Mouse (Mus musculus) large intestine, adult 2 months (tissue): ENCODE data around the gene Cops6. TPM values are rescaled to one million over a fixed set of nuclear protein-coding genes. Genes with fewer than 3 reads are reported as not detected.

ENCODE experiments used
- DNase-seq: peaks from one replicate; pipeline ENCODE4 v3.0.0-alpha.2; 2012; ENCODE audit warnings: low read depth, low spot score
- WGBS: fragments of 180-500 bp; shearing (Covaris S2); methylation state at CpG from one replicate; pipeline ENCODE4 v1.1.7; 2018; 5-methylcytosine and 5-hydroxymethylcytosine counted together
- polyA plus RNA-seq: library from polyadenylated mRNA; depleted of rRNA; stranded (reverse); fragments of >200 nt; gene quantifications from 2 replicates; pipeline ENCODE4 v1.2.3, GENCODE M21; 2012; rRNA removed

Gene Cops6
- 97.2 and 105 TPM in 2 replicates for polyA plus RNA-seq

- DNase-seq: peak; percentile 73
- WGBS: under 1% methylated on average over 42 of the region's 42 CpGs
These were observed at the start of gene Cops6 for GRCm38 (mm10) chr5:138160842-138161665. TSS of gene Cops6 (plus strand) at chr5:138161071.

DNA sequence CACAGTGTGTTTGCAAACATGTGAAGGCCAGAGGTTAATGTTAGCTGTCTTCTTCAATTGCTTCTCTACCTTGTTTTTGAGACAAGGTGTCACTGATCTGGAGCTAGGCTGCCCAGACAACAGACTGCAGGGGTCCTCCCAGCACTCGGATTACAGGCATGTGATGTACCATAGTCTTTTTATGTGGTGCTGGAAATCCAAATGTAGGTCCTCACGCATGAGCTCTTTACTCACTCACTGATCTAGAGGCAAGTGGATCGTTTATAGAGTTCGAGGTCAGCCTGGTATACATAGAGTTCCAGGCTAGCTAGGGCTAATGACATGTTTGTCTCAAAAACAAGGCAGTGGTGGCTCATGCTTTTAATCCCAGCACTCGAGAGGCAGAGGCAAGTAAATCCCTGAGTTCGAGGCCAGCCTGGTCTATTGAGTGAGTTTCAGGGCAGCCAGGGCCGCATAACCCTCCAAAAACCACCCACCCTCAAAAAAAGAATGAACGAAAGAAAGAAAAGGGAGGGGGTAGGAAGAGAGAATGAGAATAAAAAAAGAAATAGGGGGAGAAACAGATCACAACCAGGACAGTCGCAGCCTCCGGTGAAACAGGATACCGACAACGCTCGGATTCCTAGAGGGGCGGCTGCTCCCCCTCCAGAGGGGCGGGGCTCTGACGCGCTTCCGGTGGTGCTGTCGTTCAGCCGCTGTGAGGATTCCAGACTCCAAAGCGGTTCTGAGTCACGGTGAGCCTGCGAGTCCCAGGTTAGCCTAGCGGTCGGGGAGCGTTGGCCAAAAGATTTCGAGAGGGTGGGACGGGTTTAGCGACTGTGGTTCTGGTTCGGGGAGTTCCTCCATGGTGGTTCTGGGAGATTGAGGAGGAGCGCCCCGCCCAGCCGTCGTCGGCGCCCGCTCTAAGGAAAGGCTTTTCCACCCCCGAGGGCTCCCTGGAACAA, 44.3 kb upstream of the Cops6 start, which contains the start of gene Zscan21:
Gene Zscan21 (plus strand): TSS at position 649 of the 944 bp plus-strand sequence.
- peak; percentile 70 for DNase-seq
- WGBS: 6% methylated on average over 38 of the region's 38 CpGs

GRCm38 (mm10) chr5:138117199-138118015, 43.5 kb upstream of the Cops6 start:
- no peak for DNase-seq
- WGBS: 2% methylated on average over 16 of the region's 16 CpGs

- 37% methylated on average over 3 of the region's 3 CpGs for WGBS
- DNase-seq: no peak
These were observed 42.8 kb upstream of the Cops6 start for GRCm38 (mm10) chr5:138118041-138118440.

DNA sequence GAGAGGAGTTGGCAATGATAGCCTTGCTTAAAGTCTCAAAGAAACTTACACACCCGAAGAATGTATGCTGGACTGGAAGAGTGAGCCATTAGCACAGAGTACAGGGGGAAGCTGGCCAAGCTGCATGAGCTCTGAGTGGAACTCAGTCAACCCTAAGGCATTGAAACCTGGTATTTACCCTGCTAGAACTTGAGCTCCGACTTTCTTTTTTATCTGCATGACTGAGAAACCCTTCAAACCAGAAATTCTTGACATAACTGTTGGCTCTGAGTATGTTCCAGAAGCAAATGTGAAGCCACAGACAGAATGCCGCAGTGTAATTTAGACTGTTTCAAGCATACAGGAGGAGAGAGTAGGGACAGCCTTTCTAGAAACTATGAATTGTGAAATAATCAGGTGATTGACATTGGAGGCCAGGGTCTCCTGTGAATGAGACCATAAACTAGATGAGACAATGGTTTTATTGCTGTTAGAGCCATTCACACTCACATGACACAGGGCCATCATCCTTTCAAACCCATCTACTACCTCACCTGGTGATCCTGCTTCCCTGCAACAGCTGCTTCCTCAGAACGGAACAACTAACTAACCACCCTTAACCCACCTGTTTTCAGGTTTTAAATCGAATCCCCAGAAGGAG, 28.3 kb upstream of the Cops6 start:
- 64% methylated on average over 5 of the region's 5 CpGs for WGBS
- DNase-seq: no peak

GRCm38 (mm10) chr5:138137257-138137656, 23.6 kb upstream of the Cops6 start:
- 58% methylated on average over 4 of the region's 4 CpGs for WGBS
- DNase-seq: no peak

- DNase-seq: no peak
- 49% methylated on average over 8 of the region's 8 CpGs for WGBS
These were observed 22.8 kb upstream of the Cops6 start for GRCm38 (mm10) chr5:138137935-138138549.

DNA sequence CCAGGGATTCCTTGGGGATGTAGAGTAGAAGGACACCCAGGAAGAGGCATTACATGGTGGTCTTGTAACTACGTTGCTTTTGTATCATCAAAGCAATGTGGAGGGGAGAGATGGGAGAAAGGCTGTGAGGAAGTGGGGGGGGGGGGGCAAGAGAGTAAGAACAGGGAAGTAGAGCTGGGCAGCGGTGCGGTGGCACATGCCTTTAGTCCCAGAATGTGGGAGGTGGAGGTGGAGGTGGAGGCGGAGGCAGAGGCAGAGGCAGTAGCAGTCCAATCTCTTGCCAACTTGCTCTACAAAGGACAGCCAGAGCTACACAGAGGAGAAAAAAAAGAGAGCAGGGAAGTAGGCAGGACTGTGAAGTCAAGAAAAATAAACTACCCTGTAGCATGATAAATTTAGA, 22.3 kb upstream of the Cops6 start:
- DNase-seq: no peak
- 64% methylated on average over 4 of the region's 4 CpGs for WGBS

GRCm38 (mm10) chr5:138154390-138154789, 6.5 kb upstream of the Cops6 start:
- WGBS: 44% methylated on average over 3 of the region's 3 CpGs
- no peak for DNase-seq

DNA sequence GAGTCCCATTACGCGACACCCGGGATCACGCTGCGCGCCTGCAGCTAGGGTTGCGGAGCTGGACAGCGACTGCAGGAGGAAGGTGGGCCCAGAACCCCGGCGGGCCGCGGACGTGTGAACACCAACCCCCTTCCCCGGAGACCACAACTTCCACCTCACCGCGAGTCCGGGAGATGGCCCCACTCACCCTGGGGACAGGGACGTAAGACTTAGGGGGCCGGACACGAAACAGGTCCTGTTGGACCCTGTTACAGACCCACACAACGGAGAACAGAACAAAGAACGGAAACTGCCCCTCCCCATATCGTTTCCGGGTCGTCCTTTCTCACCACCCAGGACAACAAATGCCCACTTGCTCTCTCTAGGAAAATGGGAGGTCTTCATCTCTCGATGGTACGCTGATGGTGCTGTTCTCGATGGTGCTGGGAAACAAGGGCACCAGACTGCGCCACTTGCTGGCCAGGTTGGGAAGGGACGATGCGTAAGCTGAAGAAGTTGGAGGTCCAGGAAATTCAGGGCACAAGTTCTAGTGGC, 5.4 kb upstream of the Cops6 start, which contains the start of gene Zfp113:
Gene Zfp113 (minus strand): TSS at position 302 of the 534 bp plus-strand sequence.
- DNase-seq: peak; percentile 93
- under 1% methylated on average over 31 of the region's 31 CpGs for WGBS

DNA sequence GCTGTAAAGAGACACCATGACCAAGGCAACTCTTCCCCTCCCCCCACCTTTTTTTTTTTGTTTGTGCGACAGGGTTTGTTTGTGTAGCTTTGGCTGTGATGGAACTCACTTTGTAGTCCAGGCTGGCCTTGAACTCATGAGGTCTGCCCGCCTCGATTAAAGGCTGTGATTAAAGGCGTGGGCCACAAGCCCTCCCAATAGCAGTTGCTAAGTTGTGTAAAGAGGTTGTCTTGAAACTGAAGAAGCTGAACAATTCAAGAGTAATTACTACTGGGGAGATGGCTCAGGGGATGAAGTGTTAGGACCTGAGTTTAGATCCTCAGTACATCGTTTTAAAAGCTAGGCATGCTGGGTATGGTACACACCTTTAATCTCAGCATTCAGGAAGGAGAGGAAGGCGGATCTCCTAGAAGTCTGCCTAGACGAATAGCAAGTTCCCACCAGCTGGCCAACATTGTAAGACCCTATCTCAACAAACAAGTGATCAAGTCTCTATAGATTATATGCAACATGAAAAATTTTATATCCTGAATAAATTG, 578 bp upstream of the Cops6 start:
- WGBS: 53% methylated on average over 7 of the region's 7 CpGs
- no peak for DNase-seq

GRCm38 (mm10) chr5:138163046-138163445, 2.2 kb downstream of the Cops6 start:
- WGBS: 59% methylated on average over 6 of the region's 6 CpGs
- no peak for DNase-seq

DNA sequence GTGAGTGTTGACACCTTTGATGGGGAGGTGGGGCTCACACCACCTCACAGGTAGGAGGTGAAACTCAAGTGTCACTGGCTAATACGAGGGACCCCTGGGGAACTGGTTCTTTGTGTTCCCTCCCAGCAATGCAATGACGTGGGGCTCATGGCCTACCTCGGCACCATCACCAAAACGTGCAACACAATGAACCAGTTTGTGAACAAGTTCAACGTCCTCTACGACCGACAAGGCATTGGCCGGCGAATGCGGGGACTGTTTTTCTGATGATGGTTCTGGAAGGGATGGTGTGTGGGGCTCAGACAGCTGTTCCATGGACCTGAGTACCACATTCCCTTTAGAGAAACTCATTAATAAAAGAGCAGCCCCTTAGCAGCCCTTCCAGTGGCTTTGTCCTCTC, 2.7 kb downstream of the Cops6 start:
- 65% methylated on average over 10 of the region's 10 CpGs for WGBS
- no peak for DNase-seq

GRCm38 (mm10) chr5:138165594-138165993, 4.7 kb downstream of the Cops6 start:
- WGBS: 87% methylated on average over 8 of the region's 8 CpGs
- DNase-seq: no peak

DNA sequence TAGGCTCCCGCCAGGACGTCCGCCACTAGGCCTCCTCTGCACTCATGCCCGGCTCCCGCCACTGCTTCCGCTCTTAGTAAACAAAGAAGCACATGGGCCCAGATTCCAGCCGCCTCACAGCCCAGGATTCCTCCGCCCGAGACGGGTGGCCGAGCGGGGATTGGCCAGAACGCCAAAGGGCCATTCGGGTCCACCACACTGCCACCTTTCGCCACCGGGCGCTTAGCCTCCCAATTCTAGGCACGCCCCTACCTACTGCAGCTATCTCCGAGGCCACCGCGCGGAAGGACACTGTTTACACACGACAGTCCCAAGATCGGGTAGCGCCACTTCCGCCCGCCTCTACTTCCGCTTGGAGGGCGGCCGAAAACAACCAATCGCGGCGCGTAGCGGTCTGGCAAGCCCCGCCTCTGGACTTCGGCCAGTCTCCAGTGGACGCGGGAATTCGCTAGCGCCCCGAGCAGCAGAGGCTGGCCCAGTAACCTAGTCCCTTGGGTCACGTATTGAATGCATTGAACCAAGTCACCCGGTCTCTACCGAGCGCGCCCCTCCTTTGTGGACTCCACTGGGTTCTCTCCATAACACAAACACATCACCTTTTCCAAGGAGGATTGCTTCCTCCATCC, 10.2 kb downstream of the Cops6 start:
- WGBS: under 1% methylated on average over 47 of the region's 47 CpGs
- DNase-seq: peak; percentile 88

DNA sequence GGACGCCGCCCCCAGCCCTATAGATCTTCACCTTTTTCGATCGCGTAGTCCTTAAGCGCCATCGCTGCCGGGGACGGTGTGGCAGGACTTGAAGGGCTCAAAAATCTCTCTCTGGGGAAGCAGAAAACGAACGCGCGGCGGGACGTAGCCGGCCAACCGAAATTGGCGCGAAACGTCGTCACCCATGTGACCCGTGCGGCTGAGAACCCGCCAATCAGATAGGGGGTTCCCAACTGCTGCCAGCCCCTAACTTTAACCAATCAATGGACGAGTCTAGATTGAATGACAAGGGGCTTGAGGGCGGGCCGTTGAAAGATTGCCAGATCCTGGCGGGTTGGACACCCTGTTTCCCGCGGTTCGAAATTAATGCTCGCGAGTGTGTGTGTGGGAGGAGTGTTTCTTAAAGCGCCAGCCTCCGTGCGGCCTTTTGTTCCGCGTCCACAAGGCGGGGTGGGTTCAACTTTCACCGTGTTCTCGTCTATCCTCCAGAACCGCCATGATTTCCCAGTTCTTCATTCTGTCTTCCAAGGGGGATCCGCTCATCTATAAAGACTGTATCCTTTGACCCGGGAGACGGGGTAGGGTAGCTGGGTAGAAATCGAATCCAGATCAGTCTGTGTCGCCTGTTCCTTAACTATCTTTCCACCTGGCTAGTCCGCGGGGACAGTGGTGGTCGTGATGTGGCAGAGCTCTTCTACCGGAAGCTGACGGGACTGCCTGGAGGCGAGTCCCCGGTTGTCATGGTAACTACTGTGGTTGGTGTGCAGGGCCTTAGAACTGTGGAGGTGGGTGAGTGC, 11.0 kb downstream of the Cops6 start, which contains the start of the genes Ap4m1 and Mcm7:
Gene Ap4m1 (plus strand): TSS at position 308 of the 797 bp plus-strand sequence.
Gene Mcm7 (minus strand): TSS at position 728 of the 797 bp plus-strand sequence.
- under 1% methylated on average over 54 of the region's 54 CpGs for WGBS
- peak; percentile 98 for DNase-seq

DNA sequence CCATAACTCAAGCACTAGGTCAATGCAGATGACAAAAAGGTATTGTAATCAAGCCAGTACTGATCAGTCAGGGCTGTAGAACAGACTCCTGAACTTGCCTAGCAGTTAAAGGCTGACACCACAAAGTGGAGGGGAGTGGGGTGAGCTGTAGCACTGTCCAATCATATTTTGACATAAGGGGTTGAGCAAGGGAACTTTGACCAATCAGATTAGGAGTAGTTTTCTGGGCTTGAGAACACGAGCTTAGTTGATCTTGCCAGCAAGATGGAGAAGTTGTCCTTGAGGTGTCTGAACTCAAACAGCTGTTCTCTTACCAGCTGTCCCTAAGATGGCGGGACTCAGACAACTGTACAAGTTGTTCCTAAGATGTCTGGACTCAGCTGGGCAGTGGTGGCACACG, 12.3 kb downstream of the Cops6 start:
- DNase-seq: no peak
- WGBS: 68% methylated on average over 3 of the region's 3 CpGs
